Mouse (Mus musculus) CH12.LX (cell line): ENCODE measurements at regions not wholly inside any gene's neighbourhood (a gene's known extent, or its start where the extent isn't known, plus 50 kb on each side); places are given as distances from the start of the nearest gene placed in this dataset.

ENCODE experiments used
- DNase-seq: peaks from one replicate; pipeline ENCODE4 v3.0.0-alpha.2; 2013; ENCODE audit errors: extremely low read depth
- H3K27ac ChIP-seq: 2 replicates; pipeline ENCODE4 v1.5.1; 2012; ENCODE audit warnings: low read depth, mild to moderate bottlenecking, control low read depth, moderate library complexity; ENCODE audit not compliant: insufficient read depth
- H3K27me3 ChIP-seq: replicated peaks from 2 replicates; pipeline ENCODE3; 2012; ENCODE audit warnings: inconsistent platforms
- H3K36me3 ChIP-seq, 2 experiments: replicated peaks in 1 of 2; 2 replicates each; pipeline versions ENCODE3 to v1.6.1; 2012; ENCODE audit warnings: inconsistent platforms in 1 of 2, low read length in 1 of 2, mild to moderate bottlenecking in 1 of 2, mixed read lengths in 1 of 2, moderate library complexity in 1 of 2; ENCODE audit not compliant: control insufficient read depth in 1 of 2, insufficient read depth in 1 of 2
- H3K4me1 ChIP-seq, 2 experiments: 2 replicates each; pipeline ENCODE4 v1.6.1; 2012; ENCODE audit warnings: inconsistent platforms in 1 of 2, moderate library complexity in 1 of 2; ENCODE audit not compliant: insufficient read depth in 2 of 2, control insufficient read depth in 1 of 2
- H3K4me2 ChIP-seq: 2 replicates; pipeline ENCODE4 v1.6.1; 2012; ENCODE audit warnings: low read depth, mild to moderate bottlenecking, control low read depth; ENCODE audit not compliant: poor library complexity, insufficient read depth, severe bottlenecking
- H3K4me3 ChIP-seq, 3 experiments: fragments of 150-350 bp in 1 of 3; sonication (generic) in 1 of 3; replicated peaks in 1 of 3; 2 replicates each; pipeline versions ENCODE3 to v1.5.1; 2011 to 2012; ENCODE audit warnings: low read depth in 2 of 3, low read length in 2 of 3, mild to moderate bottlenecking in 2 of 3, moderate library complexity in 2 of 3, control low read depth in 1 of 3, improper control_type of control experiment in 1 of 3, inconsistent platforms in 1 of 3, mixed read lengths in 1 of 3; ENCODE audit not compliant: poor library complexity in 1 of 3
- H3K79me2 ChIP-seq: replicated peaks from 2 replicates; pipeline ENCODE4 v1.6.1; 2012; ENCODE audit warnings: mild to moderate bottlenecking, moderate library complexity; ENCODE audit not compliant: control insufficient read depth, poor library complexity, insufficient read depth, severe bottlenecking; ENCODE audit errors: extremely low read depth
- H3K9ac ChIP-seq: 2 replicates; pipeline ENCODE4 v1.6.1; 2012; ENCODE audit warnings: low read depth, mild to moderate bottlenecking, control low read depth, moderate library complexity; ENCODE audit not compliant: insufficient read depth
- H3K9me3 ChIP-seq: replicated peaks from 2 replicates; pipeline ENCODE3; 2012; ENCODE audit warnings: low read length, inconsistent platforms, mixed read lengths
- BHLHE40 ChIP-seq: IDR thresholded peaks from 2 replicates; pipeline ENCODE4 v1.6.1; 2011; ENCODE audit warnings: mild to moderate bottlenecking, low read depth, low read length, improper control_type of control experiment
- CHD1 ChIP-seq: IDR thresholded peaks from 2 replicates; pipeline ENCODE4 v1.6.1; 2012; ENCODE audit warnings: low read depth, low read length, improper control_type of control experiment, inconsistent platforms
- CHD2 ChIP-seq: IDR thresholded peaks from 2 replicates; pipeline ENCODE4 v1.6.1; 2011; ENCODE audit warnings: low read length, improper control_type of control experiment
- EP300 ChIP-seq: IDR thresholded peaks from 2 replicates; pipeline ENCODE4 v1.6.1; 2011; ENCODE audit warnings: low read length, improper control_type of control experiment
- ETS1 ChIP-seq: conservative IDR thresholded peaks from 2 replicates; pipeline ENCODE4 v1.6.1; 2012; ENCODE audit warnings: low read depth, mild to moderate bottlenecking, inconsistent platforms, low read length, improper control_type of control experiment, moderate library complexity
- GABPA ChIP-seq: IDR thresholded peaks from 2 replicates; pipeline ENCODE4 v1.6.1; 2012; ENCODE audit warnings: low read depth, low read length, improper control_type of control experiment, inconsistent platforms; ENCODE audit not compliant: insufficient replicate concordance
- HCFC1 ChIP-seq: IDR thresholded peaks from 2 replicates; pipeline ENCODE4 v1.6.1; 2012; ENCODE audit warnings: low read depth, mild to moderate bottlenecking, inconsistent platforms, low read length, improper control_type of control experiment
- IRF4 ChIP-seq: IDR thresholded peaks from 2 replicates; pipeline ENCODE4 v1.6.1; 2014; ENCODE audit warnings: low read depth, mild to moderate bottlenecking, inconsistent platforms, low read length, improper control_type of control experiment
- KAT2A ChIP-seq: IDR thresholded peaks from 2 replicates; pipeline ENCODE4 v1.6.1; 2012; ENCODE audit warnings: low read length, improper control_type of control experiment, inconsistent platforms; ENCODE audit not compliant: insufficient replicate concordance
- MEF2A ChIP-seq: IDR thresholded peaks from 2 replicates; pipeline ENCODE4 v1.6.1; 2014; ENCODE audit warnings: low read depth, mild to moderate bottlenecking, inconsistent platforms, low read length, improper control_type of control experiment, borderline replicate concordance
- MYC ChIP-seq: IDR thresholded peaks from 2 replicates; pipeline ENCODE4 v1.6.1; 2011; ENCODE audit warnings: low read depth, mild to moderate bottlenecking, improper control_type of control experiment, low read length
- NRF1 ChIP-seq: IDR thresholded peaks from 2 replicates; pipeline ENCODE4 v1.6.1; 2014; ENCODE audit warnings: low read depth, mild to moderate bottlenecking, inconsistent platforms, low read length, improper control_type of control experiment, moderate library complexity
- POLR2AphosphoS2 ChIP-seq: IDR thresholded peaks from 2 replicates; pipeline ENCODE4 v1.6.1; 2011; ENCODE audit warnings: low read depth, low read length, improper control_type of control experiment
- RCOR1 ChIP-seq: conservative IDR thresholded peaks from 2 replicates; pipeline ENCODE4 v1.6.1; 2012; ENCODE audit warnings: low read depth, mild to moderate bottlenecking, inconsistent platforms, low read length, improper control_type of control experiment
- TBP ChIP-seq: conservative IDR thresholded peaks from 2 replicates; pipeline ENCODE4 v1.6.1; 2011; ENCODE audit warnings: low read depth, low read length, improper control_type of control experiment
- UBTF ChIP-seq: IDR thresholded peaks from 2 replicates; pipeline ENCODE4 v1.6.1; 2012; ENCODE audit warnings: low read depth, mild to moderate bottlenecking, inconsistent platforms, low read length, improper control_type of control experiment, moderate library complexity
- USF1 ChIP-seq: IDR thresholded peaks from 2 replicates; pipeline ENCODE4 v1.6.1; 2014; ENCODE audit warnings: low read depth, mild to moderate bottlenecking, inconsistent platforms, low read length, improper control_type of control experiment
- USF2 ChIP-seq: conservative IDR thresholded peaks from 2 replicates; pipeline ENCODE4 v1.6.1; 2011; ENCODE audit warnings: low read depth, low read length, improper control_type of control experiment
- ZC3H11A ChIP-seq: IDR thresholded peaks from 2 replicates; pipeline ENCODE4 v1.6.1; 2012; ENCODE audit warnings: low read depth, mild to moderate bottlenecking, inconsistent platforms, low read length, improper control_type of control experiment
- ZKSCAN1 ChIP-seq: IDR thresholded peaks from 2 replicates; pipeline ENCODE4 v1.6.1; 2012; ENCODE audit warnings: low read depth, inconsistent platforms, low read length, improper control_type of control experiment, borderline replicate concordance
- ZNF384 ChIP-seq: IDR thresholded peaks from 2 replicates; pipeline ENCODE4 v1.6.1; 2012; ENCODE audit warnings: low read depth, low read length, improper control_type of control experiment, inconsistent platforms
- dilution Hi-C: fragments of 300-500 bp; cut with MboI; formaldehyde crosslinking; loops from 2 replicates; pipeline ENCODE4 v1.14.3; 2020; ENCODE audit warnings: low sequenced_read_pairs; ENCODE audit not compliant: extremely low pct_unique_long_range_greater_than_20kb, extremely low pct_ligation_motif_present
- in situ Hi-C: fragments of 300-500 bp; cut with MboI; formaldehyde crosslinking; loops from 3 replicates; pipeline ENCODE4 v1.14.3; 2019; ENCODE audit warnings: low sequenced_read_pairs, low pct_ligation_motif_present, low pct_unique_long_range_greater_than_20kb, mixed read lengths

DNA sequence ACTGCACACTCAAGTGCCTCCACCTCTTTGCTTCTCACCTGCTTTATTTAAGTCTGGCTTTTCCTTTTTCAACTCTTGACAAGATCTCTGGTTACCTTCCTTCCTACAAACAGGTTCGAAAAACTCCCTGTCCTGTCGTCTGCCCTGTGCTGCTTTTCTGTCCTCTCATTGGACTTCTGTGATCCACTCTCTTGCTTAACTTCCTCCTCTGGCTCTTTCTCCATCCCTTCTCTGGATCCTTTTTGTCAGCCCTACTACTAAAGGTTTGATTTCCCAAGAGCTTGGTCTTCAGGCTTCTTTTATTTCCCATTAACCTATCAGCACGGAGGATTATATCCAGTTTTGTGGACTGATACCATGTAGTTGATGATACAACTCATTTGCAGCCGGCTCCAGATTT lies 149.8 kb downstream of the Satb1 start:
- Histone ChIP-seq H3K79me2 (no peaks in the 10 kb centered on the region), H3K9ac (no peak overlapping the region), H3K36me3 (no peaks in the 10 kb centered on the region), H3K4me3 (no peak overlapping the region), H3K4me1 (no peaks in the 10 kb centered on the region), H3K27me3 (no peaks in the 10 kb centered on the region), H3K27ac (no peak overlapping the region), H3K9me3 (no peaks in the 10 kb centered on the region), H3K4me2 (no peak overlapping the region)
- TF ChIP-seq ZC3H11A (no peak), IRF4 (no peak)
- DNase-seq = no peak
- dilution Hi-C loops = no loop called here
- in situ Hi-C loops = no loop called here

DNA sequence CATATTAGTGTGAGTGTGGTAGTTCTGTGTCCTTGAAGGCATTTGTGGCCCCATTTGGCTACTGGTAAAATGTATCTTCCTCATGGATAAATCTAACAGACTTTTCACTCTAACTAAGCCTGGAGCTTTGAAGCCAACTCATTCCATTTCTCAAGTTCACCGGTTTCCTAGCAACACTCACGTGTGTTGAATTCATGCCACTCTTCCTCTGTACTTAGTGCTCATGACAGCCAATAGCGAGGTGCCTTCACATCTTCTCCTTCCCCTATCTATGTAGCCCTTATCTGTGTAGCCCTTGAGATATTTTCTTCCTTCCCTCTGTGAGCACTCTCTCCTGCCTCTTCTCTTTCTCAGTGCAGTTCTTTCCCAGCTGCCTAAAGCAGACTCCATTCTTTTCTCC lies 150.7 kb downstream of the Satb1 start:
- in situ Hi-C loops = no loop called here
- TF ChIP-seq USF1 (no peak), TBP (no peak), NRF1 (no peak), EP300 (no peak), BHLHE40 (no peak), POLR2AphosphoS2 (no peak)
- no peaks in the 10 kb centered on the region for H3K27me3 ChIP-seq
- no peaks in the 10 kb centered on the region for H3K79me2 ChIP-seq
- H3K9ac ChIP-seq = no peak overlapping the region
- H3K9me3 ChIP-seq = no peaks in the 10 kb centered on the region
- no peak overlapping the region for H3K4me2 ChIP-seq
- no peaks in the 10 kb centered on the region for H3K4me1 ChIP-seq
- no peak overlapping the region for H3K4me3 ChIP-seq
- no peaks in the 10 kb centered on the region for H3K36me3 ChIP-seq
- no peak for DNase-seq
- H3K27ac ChIP-seq = no peak overlapping the region
- dilution Hi-C loops = no loop called here

DNA sequence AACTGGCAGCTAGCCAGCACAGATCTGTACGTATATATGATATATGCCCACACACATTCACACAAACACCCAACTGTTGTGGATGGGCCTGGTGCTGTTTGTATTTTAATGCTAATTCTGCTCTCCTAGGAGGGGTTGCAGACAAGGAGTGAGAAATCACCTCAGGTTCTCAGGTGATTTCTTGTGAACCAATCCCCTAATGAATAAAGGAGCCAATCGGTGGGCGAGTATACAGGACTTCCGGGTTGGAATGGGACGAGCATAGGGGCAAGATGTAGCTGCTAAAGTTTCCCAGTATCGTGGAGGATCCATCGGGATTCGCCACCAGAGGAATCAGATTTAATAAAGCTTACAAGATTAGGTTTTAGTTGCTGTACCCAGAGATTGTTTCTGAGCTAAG lies 155.6 kb downstream of the Satb1 start:
- H3K36me3 ChIP-seq = no peaks in the 10 kb centered on the region
- DNase-seq = no peak
- dilution Hi-C loops (no loop called here), in situ Hi-C loops (no loop called here)
- H3K4me1 ChIP-seq = no peaks in the 10 kb centered on the region
- no peak overlapping the region for H3K4me2 ChIP-seq
- no peaks in the 10 kb centered on the region for H3K9me3 ChIP-seq
- no peaks in the 10 kb centered on the region for H3K27me3 ChIP-seq
- no peak for TF ChIP-seq UBTF
- TF ChIP-seq MYC = no peak
- TF ChIP-seq MEF2A = no peak
- TF ChIP-seq CHD1 = no peak
- TF ChIP-seq IRF4 = no peak
- TF ChIP-seq ZC3H11A = no peak
- TF ChIP-seq POLR2AphosphoS2 = no peak
- no peak for TF ChIP-seq NRF1
- TF ChIP-seq USF2 = no peak
- no peak for TF ChIP-seq HCFC1
- TF ChIP-seq CHD2 = no peak
- no peak for TF ChIP-seq ETS1
- TF ChIP-seq RCOR1 = no peak
- no peak for TF ChIP-seq ZKSCAN1
- no peak for TF ChIP-seq ZNF384
- TF ChIP-seq GABPA = no peak
- no peak for TF ChIP-seq KAT2A
- no peak overlapping the region for H3K4me3 ChIP-seq
- no peak overlapping the region for H3K27ac ChIP-seq
- no peak overlapping the region for H3K9ac ChIP-seq
- H3K79me2 ChIP-seq = no peaks in the 10 kb centered on the region
